Mouse (Mus musculus) kidney, adult 2 months (tissue): ENCODE measurements around the gene Als2cr12.

Experiments
- CTCF ChIP-seq: fragments of 200-500 bp; conservative IDR thresholded peaks from 2 replicates; pipeline ENCODE4 v1.5.1; 2011; ENCODE audit warnings: low read depth, mild to moderate bottlenecking, control low read depth, low read length, moderate library complexity, mixed read lengths; ENCODE audit not compliant: insufficient read depth, insufficient read length
- POLR2A ChIP-seq: fragments of 200-500 bp; IDR thresholded peaks from one replicate; pipeline ENCODE4 v1.6.1; 2011; ENCODE audit warnings: low read depth, low read length, control low read depth

DNA sequence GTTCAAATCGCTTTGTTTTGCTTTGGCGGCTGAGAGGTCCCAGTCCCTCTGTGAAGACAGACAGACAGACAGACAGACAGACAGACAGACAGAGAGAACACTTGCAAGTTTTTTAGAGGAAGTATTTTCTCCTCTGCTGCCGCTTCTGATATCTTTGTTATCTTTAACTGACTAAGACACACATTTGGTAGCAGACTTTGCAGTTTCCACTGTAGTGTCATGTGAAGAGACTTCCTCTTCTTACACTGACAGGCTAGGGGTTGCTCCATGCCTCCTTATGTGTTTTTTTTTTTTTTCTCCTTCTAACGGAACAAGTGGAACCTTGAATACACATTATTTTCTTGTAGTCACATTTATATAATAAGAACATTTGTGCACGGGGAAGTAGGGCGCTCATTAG lies 47.5 kb upstream of the Als2cr12 start:
- no peak for TF ChIP-seq POLR2A
- TF ChIP-seq CTCF, result no peak
